Mouse (Mus musculus) gastrocnemius, adult 2 months (tissue): ENCODE measurements around the gene Dpp10. TPM values are rescaled to one million over a fixed set of nuclear protein-coding genes. Genes with fewer than 3 reads are reported as not detected.

Experiments used
- DNase-seq: peaks from one replicate; pipeline ENCODE4 v3.0.0; 2022
- H3K27ac ChIP-seq: fragments of 200-600 bp; 2 replicates; pipeline ENCODE4 v1.8.1; 2022; ENCODE audit warnings: mild to moderate bottlenecking
- H3K4me3 ChIP-seq: fragments of 200-600 bp; 2 replicates; pipeline ENCODE4 v1.8.1; 2022; ENCODE audit warnings: mild to moderate bottlenecking, moderate library complexity
- CTCF ChIP-seq: fragments of 200-600 bp; IDR thresholded peaks from 2 replicates; pipeline ENCODE4 v1.8.1; 2022; ENCODE audit warnings: antibody characterized with exemption, mild to moderate bottlenecking, moderate library complexity
- intact Hi-C: fragments of 180-260 bp; cut with DNase I; formaldehyde crosslinking; loops from one replicate; pipeline ENCODE4 v1.15.1; 2025
- total RNA-seq, 2 experiments: library from RNA; stranded (reverse); gene quantifications; 2 replicates each; pipeline ENCODE4 v1.2.3; 2021

The Dpp10 gene
- total RNA-seq, 2 experiments from 2014 or later: 0.36 TPM; not detected in 1

GRCm38 (mm10) chr1:123801206-123801605, 244.2 kb downstream of the Dpp10 start:
- no peak overlapping the region for H3K27ac ChIP-seq
- TF ChIP-seq CTCF: no peak
- no peak for DNase-seq
- no peak overlapping the region for H3K4me3 ChIP-seq
- intact Hi-C loops: no loop called here

- no peak for TF ChIP-seq CTCF
- Histone ChIP-seq H3K27ac (no peak overlapping the region), H3K4me3 (no peak overlapping the region)
- no peak for DNase-seq
- intact Hi-C loops: no loop called here
Observed at GRCm38 (mm10) chr1:123765511-123765910, 279.8 kb downstream of the Dpp10 start.

DNA sequence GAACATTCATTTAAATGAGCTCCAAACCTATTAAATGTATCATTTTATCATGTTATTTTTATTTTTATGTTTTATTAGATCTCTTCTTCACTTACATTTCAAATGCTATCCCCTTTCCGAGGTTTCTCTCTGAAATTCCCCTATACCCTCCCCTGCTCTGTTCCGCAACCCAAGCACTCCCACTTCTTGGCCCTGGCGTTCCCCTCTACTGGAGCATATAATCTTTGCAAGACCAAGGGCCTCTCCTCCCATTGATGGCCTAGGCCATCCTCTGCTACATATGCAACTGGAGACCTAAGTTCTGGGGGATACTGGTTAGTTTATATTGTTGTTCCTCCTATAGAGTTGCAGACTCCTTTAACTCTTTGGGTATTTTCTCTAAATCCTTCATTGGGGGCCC, 283.1 kb downstream of the Dpp10 start:
- TF ChIP-seq CTCF: no peak
- H3K4me3 ChIP-seq: no peak overlapping the region
- intact Hi-C loops: no loop called here
- no peak for DNase-seq
- no peak overlapping the region for H3K27ac ChIP-seq

DNA sequence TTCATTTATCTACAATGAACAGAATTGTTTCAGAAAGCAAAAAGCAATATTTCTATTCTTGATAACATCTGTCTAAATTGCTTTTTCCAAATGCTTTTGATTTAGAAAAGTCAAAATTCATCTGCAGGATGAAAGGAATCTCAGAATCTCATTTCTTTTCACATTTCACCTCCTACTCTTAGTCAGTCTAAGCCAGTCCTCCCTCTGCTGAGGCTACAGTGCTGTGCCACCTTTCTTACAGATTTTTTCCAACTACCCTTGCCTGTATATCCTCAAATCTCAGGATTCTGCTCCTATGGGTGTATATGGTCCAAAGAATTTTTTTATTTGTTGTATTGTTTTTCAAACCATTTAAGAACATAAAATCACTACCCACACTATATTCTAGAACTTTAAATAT, 289.3 kb downstream of the Dpp10 start:
- no peak overlapping the region for H3K4me3 ChIP-seq
- no peak for DNase-seq
- intact Hi-C loops: no loop called here
- H3K27ac ChIP-seq: no peak overlapping the region
- TF ChIP-seq CTCF: no peak

- no peak for TF ChIP-seq CTCF
- no peak overlapping the region for H3K27ac ChIP-seq
- no peak for DNase-seq
- H3K4me3 ChIP-seq: no peak overlapping the region
- intact Hi-C loops: no loop called here
Observed at GRCm38 (mm10) chr1:123707292-123707691, 338.1 kb downstream of the Dpp10 start.

DNA sequence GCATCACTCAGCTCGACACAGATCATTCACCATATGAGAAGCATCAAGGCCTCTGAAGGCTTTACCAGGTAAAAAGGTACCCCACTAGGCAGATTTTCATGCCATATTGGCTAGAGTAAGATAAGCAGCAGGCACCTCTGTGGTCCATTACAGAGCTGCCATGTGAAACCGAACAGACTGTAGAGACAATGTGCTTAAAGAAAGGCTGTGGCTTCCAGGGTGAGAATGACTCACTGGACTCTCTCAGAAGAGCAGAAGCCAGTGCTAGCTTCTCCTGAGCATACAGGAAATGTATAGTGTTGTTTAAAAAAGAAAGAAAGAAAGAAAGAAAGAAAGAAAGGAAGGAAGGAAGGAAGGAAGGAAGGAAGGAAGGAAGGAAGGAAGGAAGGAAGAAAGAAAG, 386.9 kb downstream of the Dpp10 start:
- intact Hi-C loops: no loop called here
- no peak overlapping the region for H3K27ac ChIP-seq
- DNase-seq: no peak
- no peak overlapping the region for H3K4me3 ChIP-seq
- no peak for TF ChIP-seq CTCF

DNA sequence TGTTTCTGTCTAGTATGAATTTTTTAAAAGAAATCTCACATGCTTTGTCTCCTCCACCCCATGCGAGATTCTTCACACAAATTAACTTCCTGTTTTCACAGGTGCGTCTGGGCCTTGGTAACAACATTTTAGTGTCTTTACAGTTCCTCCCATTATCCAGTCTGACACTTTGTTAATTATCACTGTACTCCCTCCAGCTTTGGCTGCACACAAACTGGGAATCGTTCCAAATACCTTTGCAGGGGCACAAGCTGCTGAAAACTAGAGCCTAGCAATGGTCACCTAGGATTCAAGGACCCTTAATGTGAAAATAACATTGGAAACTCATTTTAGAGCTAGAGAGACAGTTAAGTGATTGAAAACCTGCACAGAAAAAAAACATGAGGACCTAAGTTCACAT, 388.8 kb downstream of the Dpp10 start:
- TF ChIP-seq CTCF: no peak
- intact Hi-C loops: no loop called here
- H3K4me3 ChIP-seq: no peak overlapping the region
- no peak overlapping the region for H3K27ac ChIP-seq
- no peak for DNase-seq

DNA sequence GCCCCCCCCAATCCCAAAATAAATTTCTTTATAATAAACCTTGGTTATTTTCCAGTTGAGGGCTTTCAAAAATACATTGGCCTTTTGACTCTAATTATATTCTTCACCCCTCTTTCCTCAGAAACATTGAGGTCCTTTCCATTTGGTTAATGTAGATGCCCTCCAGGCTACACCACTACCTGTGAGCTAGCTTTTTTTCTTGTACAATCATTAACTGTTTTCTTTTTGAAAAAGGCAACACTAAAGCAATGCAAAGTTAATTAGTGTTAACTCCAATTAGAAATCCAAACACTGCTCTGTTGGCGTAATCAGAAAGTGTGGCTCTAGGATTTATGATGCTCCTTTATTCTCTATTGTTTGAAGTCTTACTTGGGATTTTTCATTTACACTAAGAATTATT, 407.5 kb downstream of the Dpp10 start:
- no peak for DNase-seq
- intact Hi-C loops: no loop called here
- H3K4me3 ChIP-seq: no peak overlapping the region
- H3K27ac ChIP-seq: no peak overlapping the region
- TF ChIP-seq CTCF: no peak

- Histone ChIP-seq H3K27ac (no peak overlapping the region), H3K4me3 (no peak overlapping the region)
- intact Hi-C loops: no loop called here
- TF ChIP-seq CTCF: no peak
- no peak for DNase-seq
Observed at GRCm38 (mm10) chr1:123628268-123628667, 417.1 kb downstream of the Dpp10 start.

- H3K27ac ChIP-seq: no peak overlapping the region
- no peak for TF ChIP-seq CTCF
Observed at GRCm38 (mm10) chr1:123584857-123585256, 460.5 kb downstream of the Dpp10 start.

DNA sequence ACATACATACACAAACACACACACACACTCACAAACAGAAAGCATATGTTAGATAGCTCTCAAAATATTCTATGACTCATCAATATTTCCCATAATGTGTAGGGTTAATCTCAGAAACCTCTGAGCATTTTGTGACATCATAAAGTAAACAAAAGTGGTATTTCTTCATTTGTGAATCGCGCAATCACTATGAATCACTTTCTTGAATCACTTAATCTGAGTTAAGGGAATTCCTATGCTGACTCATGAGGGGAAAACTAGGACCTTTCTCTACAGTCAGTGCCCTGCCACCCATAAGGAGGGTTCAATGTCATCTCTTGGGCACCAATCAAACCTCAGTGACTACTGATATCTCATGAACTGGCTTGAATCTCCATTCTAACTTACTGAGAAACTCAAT, 465.2 kb downstream of the Dpp10 start:
- TF ChIP-seq CTCF: no peak
- intact Hi-C loops: no loop called here
- DNase-seq: no peak
- Histone ChIP-seq H3K27ac (no peak overlapping the region), H3K4me3 (no peak overlapping the region)

More at GRCm38 (mm10) chr1:123584857-123585256, 460.5 kb downstream of the Dpp10 start:
- H3K4me3 ChIP-seq: no peak overlapping the region
- intact Hi-C loops: no loop called here
- no peak for DNase-seq

GRCm38 (mm10) chr1:123573713-123574112, 471.6 kb downstream of the Dpp10 start:
- no peak overlapping the region for H3K27ac ChIP-seq
- no peak overlapping the region for H3K4me3 ChIP-seq
- TF ChIP-seq CTCF: no peak
- no peak for DNase-seq
- intact Hi-C loops: no loop called here

DNA sequence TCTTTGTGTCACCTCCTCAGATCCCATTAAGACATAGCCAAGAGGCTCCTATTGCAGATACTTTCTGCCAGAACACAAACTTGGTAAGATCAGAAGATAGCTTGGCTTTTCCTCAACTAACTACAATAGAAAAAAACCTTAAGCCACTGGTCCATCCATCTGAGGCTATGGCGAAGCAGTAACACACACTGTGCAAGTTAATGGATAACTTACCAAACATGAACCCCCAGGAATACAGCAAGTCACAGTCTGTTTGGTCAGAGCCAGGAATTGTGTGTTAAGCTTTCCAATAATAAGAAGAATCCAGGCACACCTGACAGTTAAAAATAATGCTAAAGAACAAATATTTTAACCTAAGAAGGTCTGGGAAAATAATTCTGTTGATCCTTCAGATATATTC, 502.9 kb downstream of the Dpp10 start:
- intact Hi-C loops: no loop called here
- Histone ChIP-seq H3K27ac (no peak overlapping the region), H3K4me3 (no peak overlapping the region)
- no peak for DNase-seq
- TF ChIP-seq CTCF: no peak

DNA sequence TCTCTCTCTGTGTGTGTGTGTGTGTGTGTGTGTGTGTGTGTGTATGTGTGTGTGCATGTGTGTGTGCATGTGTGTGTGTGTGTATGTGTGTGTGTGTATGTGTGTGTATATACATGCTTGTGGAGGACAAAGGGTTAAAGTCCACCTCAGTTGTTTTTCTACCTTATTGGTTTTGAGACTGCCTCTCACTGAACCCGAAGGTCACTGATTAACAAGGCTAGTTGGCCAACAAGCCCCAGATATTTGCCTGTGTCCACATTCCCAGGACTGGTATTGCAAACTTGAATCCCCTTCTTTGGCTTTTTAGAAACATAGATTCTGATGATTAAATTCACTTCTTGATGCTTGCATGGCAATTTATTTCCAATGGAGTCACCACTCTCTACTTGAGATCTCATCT, 577.6 kb downstream of the Dpp10 start:
- intact Hi-C loops: no loop called here
- H3K4me3 ChIP-seq: no peak overlapping the region
- TF ChIP-seq CTCF: no peak
- no peak overlapping the region for H3K27ac ChIP-seq
- no peak for DNase-seq

- Histone ChIP-seq H3K4me3 (no peak overlapping the region), H3K27ac (no peak overlapping the region)
- DNase-seq: no peak
- TF ChIP-seq CTCF: 0 out of 2 replicates have a peak, but pooled peaks have one; percentile 5
- intact Hi-C loops: no loop called here
Observed at GRCm38 (mm10) chr1:123414163-123414562, 631.2 kb downstream of the Dpp10 start.
